Mouse (Mus musculus) naive thymus-derived CD4-positive, alpha-beta T cell, adult 2 months (primary cell): ENCODE measurements around the gene Slu7.

Source experiments
- DNase-seq: peaks from one replicate; pipeline ENCODE4 v3.0.0-alpha.2; 2011; ENCODE audit warnings: low read depth

Slu7 gene

DNA sequence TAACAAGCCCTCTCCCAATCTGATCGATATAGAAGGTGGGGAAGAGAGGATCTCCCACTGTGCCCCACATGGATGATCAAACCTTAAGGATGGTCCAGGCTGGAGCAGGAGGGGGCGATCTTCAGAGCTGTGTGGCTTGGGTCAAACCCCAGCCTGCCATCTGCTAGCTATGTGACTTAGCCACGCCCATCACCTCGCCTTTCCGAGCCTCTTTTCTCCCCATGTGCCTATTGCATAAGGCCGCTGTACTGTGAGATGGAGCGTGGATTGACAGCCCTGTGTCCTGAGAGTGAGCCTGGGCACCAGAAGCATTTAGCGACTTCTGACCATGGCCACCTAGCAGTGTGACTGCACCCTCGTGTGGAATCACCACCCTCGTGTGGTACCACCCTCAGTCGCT is 51.1 kb downstream of the Slu7 start:
- DNase-seq = no peak

GRCm38 (mm10) chr11:43485855-43486254 is 52.3 kb downstream of the Slu7 start:
- DNase-seq = no peak

GRCm38 (mm10) chr11:43492663-43493062 is 59.1 kb downstream of the Slu7 start:
- peak; percentile 80 for DNase-seq

DNA sequence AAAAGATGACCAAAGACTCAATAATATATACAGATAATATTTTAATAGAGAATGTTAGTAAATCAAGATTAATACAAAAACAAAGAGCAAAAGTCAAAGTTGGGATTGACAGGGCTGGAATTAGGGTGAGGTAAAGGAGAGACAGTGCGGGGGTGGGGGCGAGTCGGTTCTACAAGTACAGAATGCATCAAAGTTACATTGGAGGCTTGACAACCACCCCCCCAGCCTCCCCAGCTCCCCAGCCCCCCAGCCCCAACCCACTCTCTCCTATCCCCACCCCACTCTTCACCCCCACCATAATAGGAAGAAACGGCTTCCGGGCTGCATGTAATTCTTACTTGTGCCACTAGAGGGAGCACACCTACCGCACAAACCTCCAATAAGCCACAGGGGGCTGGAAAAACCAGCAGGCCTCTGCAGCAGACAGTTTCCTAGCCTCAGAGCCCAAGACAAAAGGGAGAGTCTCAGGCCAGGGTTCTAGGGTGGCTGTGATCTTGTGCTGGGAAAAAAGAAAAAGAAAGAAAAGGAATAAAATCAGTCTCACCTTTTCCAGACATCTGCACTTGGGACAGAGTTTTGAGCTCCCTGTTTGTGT is 60.4 kb downstream of the Slu7 start:
- peak; percentile 82 for DNase-seq

- DNase-seq = no peak
Observed at GRCm38 (mm10) chr11:43495037-43495436, 61.5 kb downstream of the Slu7 start.

GRCm38 (mm10) chr11:43495532-43495931 is 62.0 kb downstream of the Slu7 start:
- no peak for DNase-seq
